Mouse (Mus musculus): ENCODE data around the gene Fgf10. TPM values are rescaled to one million over a fixed set of nuclear protein-coding genes. Genes with fewer than 3 reads are reported as not detected.

Gene Fgf10
- polyA plus RNA-seq, 1 experiment from 2014 or later = 1.3 TPM

- H3K9me3 ChIP-seq = no peaks in the 10 kb centered on the region
- H3K4me3 ChIP-seq = no peak overlapping the region
- no peaks in the 10 kb centered on the region for H3K36me3 ChIP-seq
- H3K27ac ChIP-seq (replicated peaks) = no peak overlapping the region
- no peaks in the 10 kb centered on the region for H3K27me3 ChIP-seq
- no peak overlapping the region for H3K4me2 ChIP-seq
- no peak overlapping the region for H3K9ac ChIP-seq
- ATAC-seq (ENCODE audit: low read depth) = no peak
- 89% methylated on average over 2 of the region's 2 CpGs for WGBS
- H3K4me1 ChIP-seq (replicated peaks) = no peaks in the 10 kb centered on the region
Observed at GRCm38 (mm10) chr13:118693049-118693448, 23.5 kb downstream of the Fgf10 start.

GRCm38 (mm10) chr13:118695103-118695502 is 25.5 kb downstream of the Fgf10 start:
- WGBS = 27% methylated on average over 4 of the region's 4 CpGs
- Histone ChIP-seq H3K27ac (replicated peaks) (no peak overlapping the region), H3K4me3 (no peak overlapping the region), H3K9me3 (no peaks in the 10 kb centered on the region), H3K9ac (no peak overlapping the region), H3K36me3 (no peaks in the 10 kb centered on the region), H3K4me1 (replicated peaks) (no peaks in the 10 kb centered on the region), H3K27me3 (no peaks in the 10 kb centered on the region), H3K4me2 (no peak overlapping the region)
- ATAC-seq (ENCODE audit: low read depth) = no peak

DNA sequence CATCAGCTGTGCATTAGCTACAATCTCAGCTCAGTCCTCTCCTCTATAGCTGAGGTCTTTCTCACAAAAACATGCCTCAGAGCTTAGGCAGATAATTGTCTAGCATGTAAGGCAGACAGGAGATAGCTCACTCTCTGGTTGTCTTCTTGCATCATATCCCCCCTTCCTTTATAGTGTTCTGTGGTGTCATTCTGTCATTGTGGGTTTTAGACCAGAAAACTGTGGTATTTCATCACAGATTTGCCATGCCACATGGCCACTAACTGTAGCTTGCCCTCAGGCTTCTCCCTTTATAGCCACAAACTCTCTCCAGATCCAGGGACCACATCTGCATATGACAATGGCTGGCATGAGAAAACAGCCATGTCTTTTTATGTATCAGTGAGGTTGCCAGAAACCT is 34.1 kb downstream of the Fgf10 start:
- no peaks in the 10 kb centered on the region for H3K4me1 ChIP-seq (replicated peaks)
- no peak overlapping the region for H3K27ac ChIP-seq (replicated peaks)
- no peaks in the 10 kb centered on the region for H3K36me3 ChIP-seq
- H3K4me3 ChIP-seq = no peak overlapping the region
- H3K27me3 ChIP-seq = no peaks in the 10 kb centered on the region
- no peaks in the 10 kb centered on the region for H3K9me3 ChIP-seq
- no peak overlapping the region for H3K9ac ChIP-seq
- no peak overlapping the region for H3K4me2 ChIP-seq
- no peak for ATAC-seq (ENCODE audit: low read depth)

DNA sequence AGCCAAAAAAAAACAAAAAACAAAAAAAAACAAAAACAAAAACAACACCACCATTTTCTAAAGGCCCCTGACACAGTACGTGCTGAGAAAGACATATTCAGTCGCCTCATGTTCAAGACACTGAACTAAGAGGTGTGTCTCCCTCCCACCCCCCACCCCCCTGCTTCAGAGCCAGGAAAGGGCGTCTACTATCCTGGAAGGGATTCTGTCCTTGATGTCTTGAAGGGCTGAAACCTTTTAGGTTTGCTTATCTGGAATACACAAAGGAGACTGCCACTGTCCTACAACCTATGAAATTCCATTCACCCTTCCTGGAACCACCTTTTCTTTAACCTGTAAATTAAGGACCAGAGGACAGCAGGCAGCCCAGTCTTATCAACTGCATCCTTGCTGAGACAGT is 36.1 kb downstream of the Fgf10 start:
- Histone ChIP-seq H3K27ac (replicated peaks) (no peak overlapping the region), H3K9me3 (no peaks in the 10 kb centered on the region), H3K4me1 (replicated peaks) (no peaks in the 10 kb centered on the region), H3K4me2 (no peak overlapping the region), H3K27me3 (no peaks in the 10 kb centered on the region), H3K9ac (no peak overlapping the region), H3K4me3 (no peak overlapping the region), H3K36me3 (no peaks in the 10 kb centered on the region)
- ATAC-seq (ENCODE audit: low read depth) = no peak
- WGBS = 85% methylated on average over 3 of the region's 3 CpGs

DNA sequence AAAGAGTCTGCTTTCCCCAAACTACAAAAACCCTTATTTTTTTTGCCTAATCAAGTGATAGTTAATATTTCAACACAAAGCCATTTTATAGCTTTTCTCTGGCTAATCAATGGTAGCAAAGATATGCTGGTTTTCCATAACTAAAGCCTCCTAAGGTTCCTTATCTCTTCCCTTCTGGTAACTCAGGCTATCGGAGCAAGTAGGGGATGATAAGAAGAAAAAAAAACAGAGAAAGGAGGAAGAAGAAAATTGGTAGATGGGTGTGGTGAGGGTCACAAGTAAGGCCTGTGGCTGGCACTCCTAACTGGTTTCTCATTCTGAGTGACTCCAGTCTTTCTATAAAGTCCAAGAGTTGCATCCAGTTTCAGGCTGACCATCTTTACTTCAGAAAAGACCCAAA is 40.3 kb downstream of the Fgf10 start:
- Histone ChIP-seq H3K27ac (replicated peaks) (no peak overlapping the region), H3K27me3 (peaks cover 22% of the 10 kb centered on the region), H3K4me1 (replicated peaks) (peaks cover 17% of the 10 kb centered on the region), H3K9me3 (no peaks in the 10 kb centered on the region), H3K4me2 (no peak overlapping the region), H3K4me3 (no peak overlapping the region), H3K36me3 (no peaks in the 10 kb centered on the region), H3K9ac (no peak overlapping the region)
- no peak for ATAC-seq (ENCODE audit: low read depth)
- 91% methylated on average over 1 of the region's 1 CpGs for WGBS

DNA sequence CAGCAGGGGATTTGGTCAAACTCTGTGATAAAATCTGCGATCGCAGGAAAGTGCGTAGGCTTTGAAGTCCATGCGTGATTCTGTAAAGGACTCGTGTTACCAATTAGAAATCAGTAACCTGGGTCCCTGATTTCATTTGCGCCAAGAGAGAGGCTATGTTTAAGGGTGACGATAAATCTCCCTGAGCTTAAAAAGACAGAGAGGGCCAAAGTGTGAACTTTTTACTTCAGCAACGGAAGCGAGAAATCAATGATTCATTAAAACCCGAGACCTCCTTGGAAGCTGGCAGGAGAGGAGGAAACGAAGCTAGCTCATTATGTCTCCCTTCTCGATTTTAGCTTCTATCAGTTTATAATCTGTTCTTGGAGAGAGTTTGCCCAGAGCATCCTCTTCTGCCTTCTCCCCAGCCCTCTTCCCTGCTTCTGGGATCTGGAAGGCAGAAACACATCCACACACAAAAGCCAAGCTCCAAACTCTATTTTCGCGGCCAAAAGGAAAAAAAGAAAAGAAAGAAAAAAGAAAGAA is 44.1 kb downstream of the Fgf10 start:
- peak overlapping the region; percentile 71 for H3K9ac ChIP-seq
- H3K36me3 ChIP-seq = no peaks in the 10 kb centered on the region
- WGBS = under 1% methylated on average over 14 of the region's 14 CpGs
- peak overlapping the region; percentile 93 for H3K4me2 ChIP-seq
- no peaks in the 10 kb centered on the region for H3K9me3 ChIP-seq
- no peak overlapping the region for H3K27ac ChIP-seq (replicated peaks)
- H3K4me1 ChIP-seq (replicated peaks) = peaks cover 32% of the 10 kb centered on the region
- H3K27me3 ChIP-seq = peaks cover 44% of the 10 kb centered on the region
- H3K4me3 ChIP-seq = peak overlapping the region; percentile 53
- ATAC-seq (ENCODE audit: low read depth) = no peak

GRCm38 (mm10) chr13:118714284-118715065 is 44.9 kb downstream of the Fgf10 start:
- Histone ChIP-seq H3K36me3 (no peaks in the 10 kb centered on the region), H3K27ac (replicated peaks) (no peak overlapping the region), H3K27me3 (peaks cover 44% of the 10 kb centered on the region), H3K4me3 (peak overlapping the region; percentile 53), H3K4me1 (replicated peaks) (peaks cover 32% of the 10 kb centered on the region), H3K4me2 (peak overlapping the region; percentile 93), H3K9me3 (no peaks in the 10 kb centered on the region), H3K9ac (peak overlapping the region; percentile 71)
- under 1% methylated on average over 34 of the region's 36 CpGs for WGBS
- ATAC-seq (ENCODE audit: low read depth) = peak; percentile 87

GRCm38 (mm10) chr13:118715066-118716018 is 45.8 kb downstream of the Fgf10 start:
- peak; percentile 55 for ATAC-seq (ENCODE audit: low read depth)
- Histone ChIP-seq H3K9me3 (no peaks in the 10 kb centered on the region), H3K27me3 (peaks cover 44% of the 10 kb centered on the region), H3K4me3 (peak overlapping the region; percentile 53), H3K4me2 (peak overlapping the region; percentile 93), H3K36me3 (no peaks in the 10 kb centered on the region), H3K4me1 (replicated peaks) (peaks cover 32% of the 10 kb centered on the region), H3K27ac (replicated peaks) (no peak overlapping the region), H3K9ac (peak overlapping the region; percentile 71)
- WGBS = 3% methylated on average over 31 of the region's 31 CpGs

DNA sequence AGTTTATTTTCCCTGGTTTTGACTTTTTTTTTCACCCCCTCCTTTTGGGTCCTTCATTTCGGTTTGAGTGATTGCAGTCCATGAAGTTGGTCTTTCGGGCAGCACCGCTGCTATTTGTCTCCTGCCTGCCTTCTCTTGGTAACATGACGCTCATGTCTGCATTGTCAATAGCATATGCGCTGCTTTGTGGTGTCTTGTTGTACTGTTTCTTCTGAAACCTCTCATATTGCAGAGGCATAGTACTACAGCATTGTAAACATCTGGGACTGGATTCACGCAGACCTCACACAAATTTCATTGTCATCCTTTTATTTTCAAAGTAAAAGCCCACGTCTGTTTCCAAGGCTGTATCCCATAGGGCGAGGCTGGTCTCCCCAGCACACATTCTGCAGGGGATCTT is 46.7 kb downstream of the Fgf10 start:
- peak overlapping the region; percentile 93 for H3K4me2 ChIP-seq
- peak overlapping the region; percentile 53 for H3K4me3 ChIP-seq
- no peaks in the 10 kb centered on the region for H3K9me3 ChIP-seq
- WGBS = 13% methylated on average over 8 of the region's 8 CpGs
- no peaks in the 10 kb centered on the region for H3K36me3 ChIP-seq
- ATAC-seq (ENCODE audit: low read depth) = no peak
- H3K27ac ChIP-seq (replicated peaks) = no peak overlapping the region
- peaks cover 32% of the 10 kb centered on the region for H3K4me1 ChIP-seq (replicated peaks)
- H3K27me3 ChIP-seq = peaks cover 44% of the 10 kb centered on the region
- H3K9ac ChIP-seq = no peak overlapping the region

GRCm38 (mm10) chr13:118716726-118717125 is 47.1 kb downstream of the Fgf10 start:
- ATAC-seq (ENCODE audit: low read depth) = no peak
- Histone ChIP-seq H3K9ac (no peak overlapping the region), H3K9me3 (no peaks in the 10 kb centered on the region), H3K27ac (replicated peaks) (no peak overlapping the region), H3K4me3 (no peak overlapping the region), H3K4me2 (0 out of 2 replicates have a peak overlapping the region, but pooled peaks have one; percentile 93), H3K27me3 (peaks cover 44% of the 10 kb centered on the region), H3K4me1 (replicated peaks) (peaks cover 32% of the 10 kb centered on the region), H3K36me3 (no peaks in the 10 kb centered on the region)
- 52% methylated on average over 1 of the region's 1 CpGs for WGBS

DNA sequence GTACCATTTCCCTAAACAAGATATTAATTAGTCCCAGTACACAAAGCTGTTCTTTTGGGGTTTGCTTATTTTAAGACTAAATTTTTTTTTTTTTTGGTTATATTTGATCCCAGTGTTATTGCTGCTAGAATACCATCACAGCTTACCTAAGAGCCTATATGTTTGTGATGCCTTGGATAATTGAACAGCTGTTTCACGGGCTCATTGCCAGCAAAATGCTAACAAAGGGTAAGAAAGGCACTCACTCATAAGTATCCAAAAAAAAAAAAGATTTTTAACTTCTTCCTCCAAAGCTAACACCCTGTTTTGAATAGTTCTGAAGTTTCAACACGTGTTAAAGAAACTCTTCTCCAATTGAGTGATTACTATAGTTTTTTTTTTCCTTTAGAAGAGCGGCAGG is 48.8 kb downstream of the Fgf10 start:
- ATAC-seq (ENCODE audit: low read depth) = no peak
- Histone ChIP-seq H3K4me3 (no peak overlapping the region), H3K27ac (replicated peaks) (no peak overlapping the region), H3K36me3 (no peaks in the 10 kb centered on the region), H3K9me3 (no peaks in the 10 kb centered on the region), H3K9ac (no peak overlapping the region), H3K4me1 (replicated peaks) (peaks cover 30% of the 10 kb centered on the region), H3K4me2 (no peak overlapping the region), H3K27me3 (peaks cover 34% of the 10 kb centered on the region)
- 51% methylated on average over 3 of the region's 3 CpGs for WGBS

GRCm38 (mm10) chr13:118721668-118722067 is 52.1 kb downstream of the Fgf10 start:
- Histone ChIP-seq H3K36me3 (no peaks in the 10 kb centered on the region), H3K27me3 (peaks cover 4% of the 10 kb centered on the region), H3K4me3 (no peak overlapping the region), H3K27ac (replicated peaks) (no peak overlapping the region), H3K9me3 (no peaks in the 10 kb centered on the region), H3K4me1 (replicated peaks) (no peaks in the 10 kb centered on the region), H3K4me2 (no peak overlapping the region), H3K9ac (no peak overlapping the region)
- no peak for ATAC-seq (ENCODE audit: low read depth)
- 31% methylated on average over 1 of the region's 1 CpGs for WGBS
